Mouse (Mus musculus) midbrain, embryonic 16.5 days (tissue): Measurements from ENCODE around the gene Psmb3. TPM values are rescaled to one million over a fixed set of nuclear protein-coding genes. Genes with fewer than 3 reads are reported as not detected.

Experiments used
- ATAC-seq: fragments of 200-750 bp; cut with Nextera tagmentation; 2 replicates; pipeline ENCODE4 v1.8.0; 2017; ENCODE audit warnings: moderate TSS enrichment
- H3K27ac ChIP-seq: fragments of 300-500 bp; sonication (generic); 2 replicates; pipeline ENCODE4 v1.5.1; 2014; ENCODE audit warnings: mild to moderate bottlenecking, low read length, mixed read lengths
- H3K27me3 ChIP-seq: fragments of 300-500 bp; sonication (generic); 2 replicates; pipeline ENCODE4 v1.6.1; 2014; ENCODE audit warnings: low read depth, low read length, mixed read lengths; ENCODE audit not compliant: control insufficient read depth, insufficient read depth
- H3K36me3 ChIP-seq: fragments of 300-500 bp; sonication (generic); 2 replicates; pipeline ENCODE4 v1.6.1; 2014; ENCODE audit warnings: mild to moderate bottlenecking, low read length, moderate library complexity, mixed read lengths; ENCODE audit not compliant: control insufficient read depth, insufficient read depth
- H3K4me1 ChIP-seq: fragments of 300-500 bp; sonication (generic); 2 replicates; pipeline ENCODE4 v1.6.1; 2014; ENCODE audit warnings: mild to moderate bottlenecking, low read length, mixed read lengths; ENCODE audit not compliant: control insufficient read depth, insufficient read depth
- H3K4me2 ChIP-seq: fragments of 300-500 bp; sonication (generic); 2 replicates; pipeline ENCODE4 v1.6.1; 2014; ENCODE audit warnings: mild to moderate bottlenecking, low read length, mixed read lengths
- H3K4me3 ChIP-seq: fragments of 300-500 bp; sonication (generic); 2 replicates; pipeline ENCODE4 v1.5.1; 2014; ENCODE audit warnings: low read depth, mild to moderate bottlenecking, low read length, moderate library complexity, mixed read lengths
- H3K9ac ChIP-seq: fragments of 300-500 bp; sonication (generic); 2 replicates; pipeline ENCODE4 v1.6.1; 2014; ENCODE audit warnings: low read depth, low read length, mixed read lengths
- H3K9me3 ChIP-seq: fragments of 300-500 bp; sonication (generic); replicated peaks from 2 replicates; pipeline ENCODE4 v1.6.1; 2014; ENCODE audit warnings: mild to moderate bottlenecking, low read length, mixed read lengths; ENCODE audit not compliant: control insufficient read depth, poor library complexity, severe bottlenecking
- WGBS: fragments of 180-500 bp; shearing (Covaris S2); extraction: QIAGEN DNeasy Blood & Tissue Kit; methylation state at CpG from one replicate; pipeline ENCODE4 v1.1.7; 2014; 5-methylcytosine and 5-hydroxymethylcytosine counted together
- polyA plus RNA-seq: library from polyadenylated mRNA; unstranded; fragments of >200 nt; fragmentation: Nextera tagmentation; extraction: Ambion mirVana; gene quantifications from 2 replicates; pipeline ENCODE4 v1.2.1, GENCODE M21; 2015

The Psmb3 gene
- polyA plus RNA-seq, 1 experiment from 2014 or later, result 401 TPM

DNA sequence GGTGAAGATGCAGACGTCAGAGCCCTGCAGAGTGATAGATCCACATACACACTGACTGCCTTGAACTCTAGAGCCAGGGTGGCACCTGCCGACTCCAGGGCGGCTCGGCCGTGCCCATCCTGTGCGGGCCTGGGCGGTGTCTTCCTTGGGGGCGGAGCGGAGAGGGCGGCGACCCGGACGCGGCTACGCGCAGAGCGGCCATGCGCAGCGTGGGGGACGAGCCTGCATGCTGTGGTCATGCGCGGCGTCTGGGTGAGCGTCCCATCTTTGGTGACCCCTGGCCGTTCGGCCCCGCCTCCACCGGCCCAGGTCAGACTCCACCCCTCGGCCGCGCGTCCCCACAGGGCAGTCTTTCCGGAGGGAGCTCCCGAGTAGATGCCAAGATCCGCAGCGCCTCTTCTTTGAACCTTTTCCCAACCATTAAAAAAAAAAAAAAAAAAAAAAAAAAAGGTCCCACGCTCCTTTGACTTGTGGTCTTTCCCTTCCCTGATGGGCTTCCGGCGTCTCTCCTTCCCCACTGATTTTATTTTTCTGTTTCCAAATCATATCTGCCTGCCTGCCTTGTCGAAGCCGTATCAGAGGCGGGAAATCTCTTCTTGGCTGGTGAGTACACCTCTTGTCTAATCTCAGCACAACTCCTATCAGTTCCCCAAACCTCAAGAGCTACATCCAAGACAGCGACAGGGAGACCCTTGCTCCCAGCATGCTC lies 17.4 kb upstream of the Psmb3 start, which contains the start of gene Cisd3:
Cisd3 (plus strand) TSS at position 214 of the 709 bp plus-strand sequence.
- H3K27me3 ChIP-seq, result no peaks in the 10 kb centered on the region
- peaks cover 7% of the 10 kb centered on the region for H3K4me1 ChIP-seq
- peak; percentile 57 for ATAC-seq
- H3K36me3 ChIP-seq, result peaks cover 12% of the 10 kb centered on the region
- peak within 1 kb of the TSS; percentile 94 for H3K4me2 ChIP-seq
- H3K4me3 ChIP-seq, result peak within 1 kb of the TSS; percentile 48
- H3K27ac ChIP-seq, result peak within 1 kb of the TSS; percentile 39; the same call in 1 of the 2 replicates
- H3K9me3 ChIP-seq, result no peaks in the 10 kb centered on the region
- H3K9ac ChIP-seq, result peak within 1 kb of the TSS; percentile 72
- WGBS, result 2% methylated on average over 42 of the region's 43 CpGs

DNA sequence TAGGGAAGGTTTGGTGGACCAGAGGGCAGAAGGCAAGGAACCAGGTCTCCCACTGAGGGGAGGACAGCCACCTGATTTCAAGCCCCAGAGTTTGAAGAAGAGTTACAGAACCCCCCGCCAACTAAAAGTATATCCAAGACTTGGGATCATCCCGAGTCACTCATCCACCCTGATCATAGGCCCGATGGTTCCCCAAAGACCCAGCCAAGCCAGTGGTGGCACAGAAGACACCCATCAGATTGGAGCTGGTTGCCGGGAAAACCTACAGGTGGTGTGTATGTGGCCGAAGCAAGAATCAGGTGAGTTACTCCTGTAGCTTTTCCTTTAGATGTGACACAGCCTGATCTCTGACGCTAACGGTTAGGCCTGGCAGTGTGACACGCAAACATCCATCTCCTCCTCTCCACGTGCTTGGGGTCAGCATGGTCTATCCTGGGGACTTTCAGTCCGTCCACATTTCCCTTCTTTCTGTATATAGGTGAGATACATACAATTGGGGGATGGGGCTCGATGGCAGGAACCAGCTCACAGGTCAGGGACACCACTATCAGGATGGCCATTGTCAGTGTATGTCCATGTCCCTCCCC lies 16.8 kb upstream of the Psmb3 start:
- Histone ChIP-seq H3K36me3 (peaks cover 17% of the 10 kb centered on the region), H3K27me3 (no peaks in the 10 kb centered on the region), H3K9ac (0 out of 2 replicates have a peak overlapping the region, but pooled peaks have one; percentile 72), H3K4me3 (peak overlapping the region; percentile 48), H3K27ac (no peak overlapping the region), H3K9me3 (no peaks in the 10 kb centered on the region), H3K4me1 (peaks cover 7% of the 10 kb centered on the region), H3K4me2 (peak overlapping the region; percentile 94)
- ATAC-seq, result no peak
- WGBS, result 77% methylated on average over 11 of the region's 11 CpGs

GRCm38 (mm10) chr11:97687061-97687460 lies 16.1 kb upstream of the Psmb3 start:
- Histone ChIP-seq H3K4me2 (no peak overlapping the region), H3K27me3 (no peaks in the 10 kb centered on the region), H3K36me3 (peaks cover 17% of the 10 kb centered on the region), H3K27ac (no peak overlapping the region), H3K4me3 (no peak overlapping the region), H3K4me1 (peaks cover 7% of the 10 kb centered on the region), H3K9ac (no peak overlapping the region), H3K9me3 (no peaks in the 10 kb centered on the region)
- ATAC-seq, result no peak
- WGBS, result 89% methylated on average over 3 of the region's 3 CpGs

DNA sequence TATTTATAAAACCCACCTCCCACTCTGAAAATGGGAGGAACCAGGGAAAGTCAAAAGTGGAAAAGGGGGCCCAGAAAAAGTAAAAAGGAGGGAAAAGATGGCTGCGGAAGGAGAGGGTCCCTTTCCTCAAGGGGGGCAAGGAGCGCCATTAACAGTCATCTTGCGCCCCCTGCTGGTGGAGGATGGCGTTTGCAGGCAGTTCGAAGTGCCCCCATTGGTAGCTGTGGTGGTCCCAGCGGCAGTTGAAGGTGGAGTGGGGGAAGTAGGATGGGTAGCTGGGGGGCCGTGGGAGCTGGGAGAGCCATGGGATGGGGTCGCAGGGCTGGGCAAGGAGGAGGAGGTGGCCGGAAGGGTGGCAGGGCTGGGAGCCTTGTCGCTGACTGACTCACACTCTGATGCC lies 13.3 kb upstream of the Psmb3 start:
- Histone ChIP-seq H3K27me3 (no peaks in the 10 kb centered on the region), H3K4me1 (peaks cover 17% of the 10 kb centered on the region), H3K36me3 (peaks cover 22% of the 10 kb centered on the region), H3K9ac (no peak overlapping the region), H3K27ac (no peak overlapping the region), H3K4me2 (no peak overlapping the region), H3K9me3 (no peaks in the 10 kb centered on the region), H3K4me3 (no peak overlapping the region)
- 35% methylated on average over 10 of the region's 10 CpGs for WGBS
- no peak for ATAC-seq

DNA sequence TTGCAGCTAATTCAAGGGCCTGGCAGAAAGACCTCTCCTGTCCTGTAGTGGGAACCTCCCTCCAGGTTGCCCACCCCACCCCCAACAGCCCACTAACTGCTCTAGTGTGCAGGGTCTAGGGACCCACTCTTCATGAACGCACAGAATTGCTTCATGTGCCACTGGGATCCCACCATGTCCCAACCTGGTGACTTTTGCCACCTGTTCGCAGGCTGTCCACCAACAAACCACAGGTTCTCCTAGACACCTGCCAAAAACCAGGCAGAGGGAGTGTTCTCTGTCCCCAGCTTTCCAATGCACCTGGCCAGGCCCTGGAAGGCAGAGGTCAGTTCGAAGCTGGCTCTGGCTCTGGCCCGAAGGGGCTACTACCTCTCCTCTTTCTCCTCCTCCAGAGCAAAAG lies 8.8 kb upstream of the Psmb3 start:
- 80% methylated on average over 4 of the region's 4 CpGs for WGBS
- no peaks in the 10 kb centered on the region for H3K9me3 ChIP-seq
- peaks cover 22% of the 10 kb centered on the region for H3K36me3 ChIP-seq
- H3K4me3 ChIP-seq, result no peak overlapping the region
- H3K4me1 ChIP-seq, result peaks cover 38% of the 10 kb centered on the region
- H3K27me3 ChIP-seq, result no peaks in the 10 kb centered on the region
- ATAC-seq, result no peak
- H3K27ac ChIP-seq, result peak overlapping the region; percentile 70
- H3K9ac ChIP-seq, result peak overlapping the region; percentile 22; the same call in 1 of the 2 replicates
- H3K4me2 ChIP-seq, result peak overlapping the region; percentile 76; the same call in 1 of the 2 replicates

DNA sequence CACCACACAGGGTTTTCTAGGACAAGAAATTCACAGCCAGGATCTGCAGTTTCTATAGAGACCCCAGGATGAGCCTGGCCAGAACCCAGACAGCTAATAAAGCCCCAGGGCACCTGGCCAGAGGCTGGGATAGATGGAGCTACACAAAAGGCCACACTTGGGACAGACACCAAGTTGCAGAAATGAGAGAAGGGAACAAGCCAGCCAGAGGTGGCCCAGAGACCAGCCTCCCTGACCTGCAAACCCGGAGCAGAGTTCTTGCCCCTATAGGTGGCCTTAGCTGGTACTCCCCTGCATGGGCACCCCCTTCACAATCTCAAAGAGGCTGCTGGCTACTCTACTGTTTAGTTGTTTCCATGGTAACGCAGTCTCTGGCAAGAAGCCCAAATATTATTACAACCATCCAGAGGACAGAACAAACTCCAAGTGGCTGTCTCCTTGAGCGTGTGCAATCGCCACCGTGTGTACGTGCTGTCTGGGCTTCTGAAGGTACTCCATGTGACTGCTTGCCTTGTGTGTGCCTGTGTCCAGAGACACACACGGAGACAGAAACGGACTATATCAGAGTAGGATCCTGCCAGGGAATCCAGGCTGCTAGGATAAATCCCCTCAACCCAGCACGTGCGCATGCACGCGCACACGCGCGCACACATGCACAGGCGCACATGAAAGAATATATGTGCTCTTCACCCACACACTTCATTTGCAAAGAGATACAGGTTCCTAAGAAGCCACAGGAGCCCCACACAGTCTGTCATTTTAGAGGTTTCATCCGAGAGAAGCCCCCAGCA lies 8.1 kb upstream of the Psmb3 start:
- 0 out of 2 replicates have a peak, but pooled peaks have one; percentile 11 for ATAC-seq
- peaks cover 22% of the 10 kb centered on the region for H3K36me3 ChIP-seq
- H3K27me3 ChIP-seq, result no peaks in the 10 kb centered on the region
- H3K4me1 ChIP-seq, result peaks cover 38% of the 10 kb centered on the region
- H3K4me2 ChIP-seq, result peak overlapping the region; percentile 76
- H3K9ac ChIP-seq, result peak overlapping the region; percentile 60
- 21% methylated on average over 17 of the region's 17 CpGs for WGBS
- H3K9me3 ChIP-seq, result no peaks in the 10 kb centered on the region
- H3K27ac ChIP-seq, result peak overlapping the region; percentile 70
- H3K4me3 ChIP-seq, result peak overlapping the region; percentile 26

DNA sequence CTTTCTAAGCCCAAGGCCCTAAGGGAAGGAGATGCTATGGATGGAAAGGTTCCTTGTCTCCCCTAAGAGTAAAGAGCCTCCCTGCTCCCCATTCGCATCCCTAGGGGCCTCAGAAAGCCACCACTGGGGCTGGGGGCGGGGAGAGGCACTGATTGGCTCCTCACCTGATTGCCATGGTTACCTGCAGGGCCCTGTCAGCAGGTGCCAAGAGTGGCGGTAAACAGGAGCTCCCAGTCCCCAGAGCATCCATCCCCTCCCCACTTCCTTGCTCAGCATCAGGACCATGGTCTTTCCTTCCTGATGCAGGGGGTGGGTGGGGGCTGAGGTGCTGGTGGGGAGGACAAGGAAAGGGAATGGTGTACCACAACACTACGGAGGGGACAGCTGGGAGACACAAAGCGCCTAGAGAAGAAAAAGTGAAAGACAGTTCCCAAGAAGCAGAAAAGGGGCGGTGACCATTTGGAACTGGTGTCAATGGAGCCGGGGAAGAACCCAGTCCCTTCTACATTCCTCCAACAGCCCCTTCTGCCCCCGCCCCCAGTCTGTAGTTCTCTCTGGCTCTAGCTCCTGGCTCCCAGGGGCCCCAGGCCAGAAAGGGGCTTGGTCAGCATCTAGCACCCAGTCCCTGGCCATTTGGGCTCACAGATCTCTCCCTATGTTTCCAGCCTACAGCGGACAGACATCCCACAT lies 7.3 kb upstream of the Psmb3 start:
- peak overlapping the region; percentile 26 for H3K4me3 ChIP-seq
- H3K9me3 ChIP-seq, result no peaks in the 10 kb centered on the region
- H3K4me2 ChIP-seq, result peak overlapping the region; percentile 76
- peaks cover 17% of the 10 kb centered on the region for H3K36me3 ChIP-seq
- WGBS, result 26% methylated on average over 9 of the region's 9 CpGs
- peak overlapping the region; percentile 70 for H3K27ac ChIP-seq
- no peak for ATAC-seq
- H3K9ac ChIP-seq, result peak overlapping the region; percentile 60
- peaks cover 38% of the 10 kb centered on the region for H3K4me1 ChIP-seq
- no peaks in the 10 kb centered on the region for H3K27me3 ChIP-seq

- Histone ChIP-seq H3K4me2 (peak overlapping the region; percentile 76), H3K9ac (no peak overlapping the region), H3K27ac (no peak overlapping the region; the same call in 1 of the 2 replicates), H3K27me3 (no peaks in the 10 kb centered on the region), H3K4me1 (peaks cover 45% of the 10 kb centered on the region), H3K4me3 (no peak overlapping the region), H3K9me3 (no peaks in the 10 kb centered on the region), H3K36me3 (peaks cover 8% of the 10 kb centered on the region)
- no peak for ATAC-seq
- WGBS, result 68% methylated on average over 8 of the region's 8 CpGs
Measured at GRCm38 (mm10) chr11:97696669-97697068, 6.5 kb upstream of the Psmb3 start.
